1 mouse cellular context compared by ENCODE assay signal in the genomic region with DNA sequence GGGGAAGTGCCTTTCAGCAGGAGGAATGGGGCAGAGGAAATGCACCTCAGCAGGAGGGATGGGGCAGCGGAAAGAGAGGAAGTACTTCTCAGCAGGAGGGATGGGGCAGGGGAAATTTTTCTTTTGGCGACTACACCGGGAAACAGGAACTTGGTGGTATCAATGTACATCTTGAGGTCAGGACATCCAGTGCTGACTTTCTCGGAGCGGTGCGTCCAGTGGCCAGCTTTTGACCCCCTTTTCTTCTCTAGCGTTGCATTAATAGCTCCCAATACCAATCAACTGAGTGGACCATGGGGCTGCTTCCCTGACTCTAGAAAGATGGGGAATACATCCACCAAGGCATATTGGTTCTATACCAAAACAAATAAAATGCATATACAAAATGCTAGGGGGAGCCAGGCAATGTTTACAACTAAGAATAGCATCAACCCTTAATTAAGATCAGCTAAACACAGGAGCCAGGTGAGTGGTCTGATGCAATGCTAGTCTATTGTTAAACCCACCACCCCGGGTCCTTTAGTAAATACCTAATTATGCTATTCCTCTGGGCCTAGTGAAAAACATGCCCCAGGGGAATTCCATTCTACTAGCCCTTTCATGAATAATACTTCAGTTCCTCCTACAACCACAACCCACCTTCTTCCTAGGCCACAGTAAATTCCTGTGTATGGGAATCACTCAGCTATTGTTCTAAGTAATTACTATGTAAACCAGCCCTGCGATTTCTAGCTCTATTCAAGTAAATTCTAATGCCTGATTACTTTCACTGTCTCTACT. TPM values are rescaled to one million over a fixed set of nuclear protein-coding genes. Genes with fewer than 3 reads are reported as not detected.
"Had no signal": no experiment of that assay in that cellular context is flagged by ENCODE, and none has a peak within 500 bp of the region (broad histone marks: within the 10 kb centered on the region; RNA-seq: fewer than 3 reads in every experiment).

No protein-coding gene starts in this region.

RNA-seq across cellular contexts. Expression of a gene that starts 8.7 kb away (rescaled TPM):
- total RNA-seq: neutrophil, adult 5-6 weeks had no signal

RNA-seq across cellular contexts. Expression of a gene that starts 18.9 kb away (rescaled TPM):
- total RNA-seq: neutrophil, adult 5-6 weeks had no signal
